Mouse (Mus musculus) right cerebral cortex, adult 2 months (tissue): Measurements from ENCODE around the gene Cntnap1.
"Not testable (repeated sequence)": the region's sequence is repeated elsewhere in the genome, so short reads cannot be mapped to it uniquely, and the experiment has no call there.

Experiments used
- DNase-seq, 2 experiments: peaks; one replicate each; pipeline ENCODE4 v3.0.0; 2021 to 2022; ENCODE audit warnings: low spot score in 2 of 2

The Cntnap1 gene

GRCm38 (mm10) chr11:101170354-101170810 is at the start of gene Cntnap1:
TSS of gene Cntnap1 (plus strand) at chr11:101170523.
- no peak for DNase-seq

- DNase-seq, result no peak
Measured at GRCm38 (mm10) chr11:101120545-101121188, 49.7 kb upstream of the Cntnap1 start.

- not testable (repeated sequence) for DNase-seq
Measured at GRCm38 (mm10) chr11:101124494-101124893, 45.8 kb upstream of the Cntnap1 start.

GRCm38 (mm10) chr11:101125008-101125407 is 45.3 kb upstream of the Cntnap1 start:
- DNase-seq, result not testable (repeated sequence)

- no peak for DNase-seq
Measured at GRCm38 (mm10) chr11:101127075-101127474, 43.2 kb upstream of the Cntnap1 start.

- DNase-seq, result no peak
Measured at GRCm38 (mm10) chr11:101128996-101129577, 41.2 kb upstream of the Cntnap1 start.

- no peak for DNase-seq
Measured at GRCm38 (mm10) chr11:101130056-101130756, 40.1 kb upstream of the Cntnap1 start.

- no peak for DNase-seq
Measured at GRCm38 (mm10) chr11:101131187-101131586, 39.1 kb upstream of the Cntnap1 start.

- no peak for DNase-seq
Measured at GRCm38 (mm10) chr11:101131701-101132100, 38.6 kb upstream of the Cntnap1 start.

GRCm38 (mm10) chr11:101133037-101133436 is 37.3 kb upstream of the Cntnap1 start:
- no peak for DNase-seq

- DNase-seq, result no peak
Measured at GRCm38 (mm10) chr11:101134217-101134865, 36.0 kb upstream of the Cntnap1 start.

- DNase-seq, result no peak
Measured at GRCm38 (mm10) chr11:101137000-101137399, 33.3 kb upstream of the Cntnap1 start.

- DNase-seq, result no peak
Measured at GRCm38 (mm10) chr11:101138536-101139181, 31.7 kb upstream of the Cntnap1 start.

- no peak for DNase-seq
Measured at GRCm38 (mm10) chr11:101140164-101140819, 30.0 kb upstream of the Cntnap1 start.

GRCm38 (mm10) chr11:101141088-101141487 is 29.2 kb upstream of the Cntnap1 start:
- DNase-seq, result no peak

- DNase-seq, result no peak
Measured at GRCm38 (mm10) chr11:101142215-101142967, 27.9 kb upstream of the Cntnap1 start.

- peak in 1 of 2 experiments; percentile 60 for DNase-seq
Measured at GRCm38 (mm10) chr11:101143338-101144225, 26.7 kb upstream of the Cntnap1 start.

- DNase-seq, result peak in 1 of 2 experiments; percentile 59
Measured at GRCm38 (mm10) chr11:101146377-101146776, 23.9 kb upstream of the Cntnap1 start.

GRCm38 (mm10) chr11:101148751-101149150 is 21.6 kb upstream of the Cntnap1 start:
- no peak for DNase-seq
